Mouse (Mus musculus) liver, adult 2 months (tissue): ENCODE data around the gene Zbtb34. TPM values are rescaled to one million over a fixed set of nuclear protein-coding genes. Genes with fewer than 3 reads are reported as not detected.

Source experiments
- DNase-seq: peaks from one replicate; pipeline ENCODE4 v3.0.0-alpha.2; 2011; ENCODE audit warnings: low read depth, low spot score; ENCODE audit errors: extremely low read depth
- H3K27ac ChIP-seq: fragments of 200-500 bp; replicated peaks from 2 replicates; pipeline ENCODE4 v1.5.1; 2012; ENCODE audit warnings: low read depth, mild to moderate bottlenecking, control low read depth, inconsistent platforms, low read length; ENCODE audit not compliant: insufficient read depth
- H3K27me3 ChIP-seq: fragments of 200-500 bp; 2 replicates; pipeline ENCODE4 v1.6.1; 2012; ENCODE audit warnings: mild to moderate bottlenecking, moderate library complexity, low read length, inconsistent platforms; ENCODE audit not compliant: control insufficient read depth, insufficient read depth
- H3K36me3 ChIP-seq: fragments of 200-500 bp; 2 replicates; pipeline ENCODE4 v1.6.1; 2012; ENCODE audit warnings: low read length, inconsistent platforms; ENCODE audit not compliant: control insufficient read depth, insufficient read depth
- H3K4me1 ChIP-seq: fragments of 200-500 bp; 2 replicates; pipeline ENCODE4 v1.6.1; 2011; ENCODE audit warnings: low read length; ENCODE audit not compliant: control insufficient read depth, insufficient read depth
- H3K4me3 ChIP-seq: fragments of 200-500 bp; 2 replicates; pipeline ENCODE4 v1.5.1; 2011; ENCODE audit warnings: low read depth, mild to moderate bottlenecking, control low read depth, low read length, moderate library complexity; ENCODE audit not compliant: insufficient read depth
- H3K79me2 ChIP-seq: fragments of 200-500 bp; 2 replicates; pipeline ENCODE4 v1.6.1; 2012; ENCODE audit warnings: inconsistent platforms, mild to moderate bottlenecking, low read length, moderate library complexity; ENCODE audit not compliant: control insufficient read depth, insufficient read depth
- H3K9ac ChIP-seq: fragments of 200-500 bp; 2 replicates; pipeline ENCODE4 v1.6.1; 2012; ENCODE audit warnings: low read depth, mild to moderate bottlenecking, control low read depth, inconsistent platforms, low read length
- CTCF ChIP-seq: fragments of 200-500 bp; IDR thresholded peaks from 2 replicates; pipeline ENCODE4 v1.5.1; 2011; ENCODE audit warnings: low read depth, low read length, control low read depth
- POLR2A ChIP-seq: fragments of 200-500 bp; IDR thresholded peaks from 2 replicates; pipeline ENCODE4 v1.6.1; 2011; ENCODE audit warnings: low read length, control low read depth; ENCODE audit not compliant: insufficient read depth; ENCODE audit errors: extremely low read depth
- WGBS: fragments of 180-500 bp; shearing (Covaris S2); methylation state at CpG from one replicate; pipeline ENCODE4 v1.1.7; 2018; 5-methylcytosine and 5-hydroxymethylcytosine counted together
- polyA plus RNA-seq: library from polyadenylated mRNA; depleted of rRNA; stranded (reverse); fragments of >200 nt; gene quantifications from 2 replicates; pipeline ENCODE4 v1.2.3, GENCODE M21; 2012
- total RNA-seq: library from RNA; depleted of rRNA; stranded (reverse); fragments of >200 nt; gene quantifications from 2 replicates; pipeline ENCODE4 v1.2.3, GENCODE M21; 2014

The Zbtb34 gene
- total and polyA plus RNA-seq, 2 experiments = 1.9 to 2.5 TPM

DNA sequence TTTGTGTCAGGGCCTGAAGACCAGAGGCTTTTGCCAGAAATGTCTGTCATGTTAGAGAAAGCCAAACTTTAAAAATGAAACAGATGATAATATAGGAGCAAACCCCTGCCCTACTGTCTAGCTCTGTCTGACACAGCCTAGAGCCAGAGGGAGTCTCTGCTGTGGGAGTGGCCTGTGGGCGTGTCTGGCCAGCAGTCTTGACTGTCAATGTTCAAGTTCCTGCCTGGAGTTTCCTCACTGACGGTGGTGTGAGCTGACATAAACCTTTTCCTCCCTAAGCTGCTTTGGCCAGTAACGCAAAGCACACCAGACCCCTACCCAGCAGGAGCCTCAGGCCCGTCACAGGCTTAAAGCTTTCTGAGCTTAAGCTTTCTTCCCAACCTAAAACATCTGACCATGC, 21.0 kb upstream of the Zbtb34 start:
- Histone ChIP-seq H3K9ac (no peak overlapping the region), H3K4me3 (no peak overlapping the region), H3K4me1 (peaks cover 13% of the 10 kb centered on the region), H3K27ac (no peak overlapping the region), H3K27me3 (no peaks in the 10 kb centered on the region), H3K36me3 (peaks cover 31% of the 10 kb centered on the region), H3K79me2 (peaks cover 19% of the 10 kb centered on the region)
- DNase-seq = peak; percentile 65
- 27% methylated on average over 4 of the region's 4 CpGs for WGBS
- TF ChIP-seq CTCF = 0 out of 2 replicates have a peak, but pooled peaks have one; percentile 5
- TF ChIP-seq POLR2A = no peak

DNA sequence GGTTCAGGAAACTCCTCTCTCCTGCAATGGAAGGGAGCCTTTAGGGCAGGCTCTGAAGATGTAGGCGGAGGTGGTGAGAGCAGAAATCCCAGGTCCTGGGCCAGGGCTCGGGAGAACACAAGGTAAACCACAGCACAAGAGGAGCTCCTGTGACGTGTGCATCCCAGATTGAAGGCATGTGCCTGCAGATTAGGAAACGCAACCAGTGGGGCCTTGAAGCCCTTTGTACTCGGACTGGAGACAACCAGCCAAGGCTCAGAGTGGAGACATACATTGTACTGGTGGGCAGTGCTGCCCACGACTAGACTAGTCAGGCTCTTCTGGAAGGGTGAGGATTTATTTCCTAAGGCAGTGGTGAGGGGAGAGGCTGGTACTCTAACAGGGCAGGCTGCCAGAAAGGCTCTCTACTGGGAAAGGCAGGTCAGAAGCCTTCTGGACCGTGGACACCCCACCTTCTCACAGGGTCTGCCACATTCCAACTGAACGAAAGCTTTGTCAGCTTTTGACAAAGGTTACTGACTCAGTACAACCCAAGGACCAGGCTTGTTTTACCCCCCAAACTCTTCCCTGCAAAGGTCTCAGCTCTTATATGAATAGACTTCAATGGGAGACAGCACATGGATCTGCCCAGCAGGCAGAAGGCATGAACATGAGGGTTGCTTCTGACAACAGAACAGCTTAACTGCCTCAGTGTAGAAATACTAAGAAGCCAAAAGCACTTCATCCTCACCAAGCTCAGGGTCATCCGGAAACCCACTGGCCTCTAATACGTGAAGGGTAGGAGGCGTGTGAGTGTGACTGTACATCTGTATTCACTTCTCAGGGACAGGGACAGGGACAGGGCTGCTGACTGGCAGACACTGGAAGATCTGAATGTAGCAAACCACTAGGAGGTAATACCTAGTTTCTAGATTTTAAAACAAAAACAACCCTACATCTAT, 20.2 kb upstream of the Zbtb34 start:
- peaks cover 20% of the 10 kb centered on the region for H3K4me1 ChIP-seq
- TF ChIP-seq CTCF (no peak), POLR2A (no peak)
- H3K9ac ChIP-seq = no peak overlapping the region
- no peak for DNase-seq
- no peaks in the 10 kb centered on the region for H3K27me3 ChIP-seq
- H3K4me3 ChIP-seq = no peak overlapping the region
- 79% methylated on average over 11 of the region's 11 CpGs for WGBS
- peaks cover 18% of the 10 kb centered on the region for H3K79me2 ChIP-seq
- H3K27ac ChIP-seq = peak overlapping the region; percentile 28; the same call in 1 of the 2 replicates
- peaks cover 28% of the 10 kb centered on the region for H3K36me3 ChIP-seq

DNA sequence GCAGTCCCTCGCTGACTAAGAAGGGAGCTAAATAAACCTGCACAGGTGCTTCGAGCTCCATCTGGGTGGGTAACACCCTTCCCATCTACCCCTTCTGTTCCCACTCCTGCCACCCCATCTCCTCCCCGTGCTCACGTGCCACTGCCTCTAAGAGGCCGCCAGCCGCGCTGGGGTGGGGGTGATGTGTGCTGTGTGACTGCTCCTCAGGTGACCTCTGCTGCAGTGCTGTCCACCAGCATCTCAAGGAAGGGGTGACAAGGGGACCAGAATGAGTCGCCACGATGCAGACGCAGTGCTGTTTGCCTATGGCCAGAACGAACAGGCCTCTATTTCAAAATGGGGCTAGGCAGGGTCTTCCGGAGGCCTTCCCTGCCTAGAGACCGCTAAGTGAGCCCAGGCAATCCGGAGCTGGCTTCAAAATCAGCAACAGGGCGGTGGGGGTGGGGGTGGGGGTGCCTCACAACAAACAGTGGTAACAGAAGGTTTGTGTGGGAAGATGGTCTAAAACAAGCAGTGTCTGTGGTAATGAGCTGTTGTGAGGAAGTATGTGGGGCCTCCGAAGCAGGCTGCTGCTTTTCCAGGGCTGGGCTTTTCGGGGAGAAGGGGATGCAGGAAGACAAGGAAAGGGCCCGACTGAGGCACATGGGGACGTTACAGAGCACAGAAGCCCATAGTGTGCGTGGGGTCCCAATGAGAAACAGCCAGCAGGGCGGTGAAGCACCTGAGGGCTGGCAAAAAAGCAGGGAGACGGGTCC, 18.2 kb upstream of the Zbtb34 start:
- peaks cover 5% of the 10 kb centered on the region; the same call in 1 of the 2 replicates for H3K79me2 ChIP-seq
- no peak overlapping the region for H3K27ac ChIP-seq
- no peak for DNase-seq
- TF ChIP-seq POLR2A (no peak), CTCF (no peak)
- WGBS = 96% methylated on average over 22 of the region's 22 CpGs
- no peak overlapping the region for H3K9ac ChIP-seq
- H3K36me3 ChIP-seq = peaks cover 15% of the 10 kb centered on the region
- peaks cover 30% of the 10 kb centered on the region for H3K4me1 ChIP-seq
- no peaks in the 10 kb centered on the region for H3K27me3 ChIP-seq
- H3K4me3 ChIP-seq = no peak overlapping the region

DNA sequence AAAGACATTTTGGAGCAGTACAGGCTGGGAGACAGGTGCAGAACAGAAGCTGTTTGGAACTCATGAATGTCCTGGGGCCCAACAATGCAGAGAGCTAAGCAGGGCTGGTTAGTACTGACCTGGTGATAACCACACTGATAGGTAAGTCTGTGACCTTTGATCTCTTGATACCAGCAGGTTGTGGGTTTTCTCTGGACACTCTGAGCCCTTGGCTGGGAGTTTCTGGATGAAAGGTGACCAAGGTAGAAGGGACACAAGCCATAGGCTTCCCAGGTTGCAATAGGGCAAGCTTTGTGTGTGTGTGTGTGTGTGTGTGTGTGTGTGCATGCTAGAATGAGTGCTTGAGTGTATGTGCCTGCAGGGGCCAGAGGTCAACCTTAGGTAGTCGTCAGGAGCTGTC, 15.7 kb upstream of the Zbtb34 start:
- no peak overlapping the region for H3K4me3 ChIP-seq
- 12% methylated on average over 1 of the region's 1 CpGs for WGBS
- H3K9ac ChIP-seq = no peak overlapping the region
- no peaks in the 10 kb centered on the region for H3K27me3 ChIP-seq
- TF ChIP-seq POLR2A (no peak), CTCF (no peak)
- DNase-seq = peak; percentile 93
- peaks cover 21% of the 10 kb centered on the region for H3K4me1 ChIP-seq
- H3K79me2 ChIP-seq = no peaks in the 10 kb centered on the region; the same call in 1 of the 2 replicates
- peaks cover 6% of the 10 kb centered on the region; the same call in 1 of the 2 replicates for H3K36me3 ChIP-seq
- peak overlapping the region; percentile 37 for H3K27ac ChIP-seq

DNA sequence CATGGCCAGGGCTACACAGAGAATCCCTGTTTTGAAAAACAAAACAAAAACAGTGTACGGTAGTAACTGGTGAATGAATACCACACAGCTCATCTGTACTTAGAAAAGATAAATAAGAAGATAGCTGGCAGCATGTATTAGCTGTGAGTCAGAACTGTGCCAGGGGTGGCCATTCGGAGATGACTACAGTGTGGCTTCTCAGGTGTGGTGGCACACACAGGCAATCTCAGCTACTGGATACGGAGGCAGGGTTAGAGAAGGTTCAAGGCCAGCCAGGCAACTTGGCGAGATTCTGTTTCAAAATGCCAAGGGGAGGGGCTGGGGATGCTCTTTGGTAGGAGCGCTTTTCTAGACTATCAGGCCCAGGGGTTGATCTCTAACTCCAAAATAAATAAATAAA, 14.6 kb upstream of the Zbtb34 start:
- Histone ChIP-seq H3K79me2 (no peaks in the 10 kb centered on the region), H3K36me3 (peaks cover 6% of the 10 kb centered on the region; the same call in 1 of the 2 replicates), H3K9ac (no peak overlapping the region; the same call in 1 of the 2 replicates), H3K27me3 (no peaks in the 10 kb centered on the region), H3K4me3 (no peak overlapping the region), H3K4me1 (peaks cover 21% of the 10 kb centered on the region), H3K27ac (no peak overlapping the region)
- no peak for TF ChIP-seq CTCF
- TF ChIP-seq POLR2A = no peak
- peak; percentile 81 for DNase-seq
- 27% methylated on average over 5 of the region's 5 CpGs for WGBS

DNA sequence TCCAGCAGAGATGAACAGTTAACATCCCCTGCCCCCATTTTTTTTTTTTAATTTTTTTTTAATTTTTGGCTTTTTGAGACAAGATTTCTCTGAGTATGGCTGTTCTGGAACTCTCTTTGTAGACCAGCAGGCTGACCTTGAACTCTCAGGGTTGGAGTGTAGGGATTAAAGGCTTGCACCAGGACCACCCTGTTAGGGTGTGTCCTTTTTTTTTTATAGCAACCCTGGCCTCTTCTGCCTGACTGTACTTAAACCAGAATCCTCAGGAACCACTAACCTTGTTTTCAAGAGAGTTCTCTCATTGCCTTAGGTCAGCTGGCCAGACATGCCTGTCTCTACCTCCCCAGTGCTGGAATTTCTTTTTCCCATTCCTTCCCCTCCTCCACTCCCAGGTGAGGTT, 13.7 kb upstream of the Zbtb34 start:
- DNase-seq = no peak
- Histone ChIP-seq H3K79me2 (no peaks in the 10 kb centered on the region), H3K27me3 (no peaks in the 10 kb centered on the region), H3K9ac (no peak overlapping the region), H3K27ac (0 out of 2 replicates have a peak overlapping the region, but pooled peaks have one; percentile 27), H3K4me1 (peaks cover 21% of the 10 kb centered on the region), H3K36me3 (0 out of 2 replicates have a peak, but pooled peaks cover 2% of the 10 kb centered on the region), H3K4me3 (no peak overlapping the region)
- TF ChIP-seq CTCF = no peak
- no peak for TF ChIP-seq POLR2A
